Mouse (Mus musculus): ENCODE results near the gene B230219D22Rik. TPM values are rescaled to one million over a fixed set of nuclear protein-coding genes. Genes with fewer than 3 reads are reported as not detected.

The B230219D22Rik gene
- polyA plus RNA-seq (2016; fragmentation: Nextera tagmentation; extraction: Ambion mirVana) = 22.8 and 23.2 TPM in 2 replicates

- peaks cover 13% of the 10 kb centered on the region for H3K36me3 ChIP-seq
- peaks cover 37% of the 10 kb centered on the region for H3K4me1 ChIP-seq
- no peaks in the 10 kb centered on the region for H3K27me3 ChIP-seq (replicated peaks)
- no peaks in the 10 kb centered on the region for H3K9me3 ChIP-seq (replicated peaks)
- peak within 1 kb of the TSS; percentile 100 for H3K9ac ChIP-seq
- peak; percentile 94 for ATAC-seq
- peak within 1 kb of the TSS; percentile 98 for H3K4me3 ChIP-seq
- peak within 1 kb of the TSS; percentile 99 for H3K27ac ChIP-seq
- H3K4me2 ChIP-seq = peak within 1 kb of the TSS; percentile 90
- 2% methylated on average over 51 of the region's 51 CpGs for WGBS (ENCODE audit: insufficient replicate concordance)
Measured at GRCm38 (mm10) chr13:55692535-55693242, at the start of gene B230219D22Rik. Gene B230219D22Rik (plus strand): TSS chr13:55693124.

- no peak for ATAC-seq
- H3K9ac ChIP-seq = no peak overlapping the region
- no peak overlapping the region for H3K4me2 ChIP-seq
- no peaks in the 10 kb centered on the region for H3K4me1 ChIP-seq
- H3K4me3 ChIP-seq = no peak overlapping the region
- H3K27ac ChIP-seq = no peak overlapping the region
- WGBS (ENCODE audit: insufficient replicate concordance) = 87% methylated on average over 2 of the region's 2 CpGs
- peaks cover 88% of the 10 kb centered on the region for H3K36me3 ChIP-seq
- H3K9me3 ChIP-seq (replicated peaks) = no peaks in the 10 kb centered on the region
- H3K27me3 ChIP-seq (replicated peaks) = no peaks in the 10 kb centered on the region
Measured at GRCm38 (mm10) chr13:55644525-55644924, 48.4 kb upstream of the B230219D22Rik start.

- peaks cover 6% of the 10 kb centered on the region for H3K4me1 ChIP-seq
- H3K27ac ChIP-seq = no peak overlapping the region
- WGBS (ENCODE audit: insufficient replicate concordance) = 88% methylated on average over 12 of the region's 12 CpGs
- H3K9me3 ChIP-seq (replicated peaks) = no peaks in the 10 kb centered on the region
- H3K9ac ChIP-seq = no peak overlapping the region
- no peaks in the 10 kb centered on the region for H3K27me3 ChIP-seq (replicated peaks)
- no peak overlapping the region for H3K4me2 ChIP-seq
- ATAC-seq = no peak
- H3K4me3 ChIP-seq = no peak overlapping the region
- peaks cover 100% of the 10 kb centered on the region for H3K36me3 ChIP-seq
Measured at GRCm38 (mm10) chr13:55650098-55650497, 42.8 kb upstream of the B230219D22Rik start.

GRCm38 (mm10) chr13:55650980-55651379, 41.9 kb upstream of the B230219D22Rik start:
- Histone ChIP-seq H3K36me3 (peaks cover 100% of the 10 kb centered on the region), H3K9me3 (replicated peaks) (no peaks in the 10 kb centered on the region), H3K4me2 (no peak overlapping the region), H3K27me3 (replicated peaks) (no peaks in the 10 kb centered on the region), H3K27ac (no peak overlapping the region), H3K4me3 (no peak overlapping the region), H3K9ac (no peak overlapping the region), H3K4me1 (peaks cover 6% of the 10 kb centered on the region)
- 73% methylated on average over 6 of the region's 6 CpGs for WGBS (ENCODE audit: insufficient replicate concordance)
- 0 out of 2 replicates have a peak, but pooled peaks have one; percentile 51 for ATAC-seq

- ATAC-seq = no peak
Measured at GRCm38 (mm10) chr13:55668550-55668949, 24.4 kb upstream of the B230219D22Rik start.

GRCm38 (mm10) chr13:55672711-55673110, 20.2 kb upstream of the B230219D22Rik start:
- H3K4me1 ChIP-seq = no peaks in the 10 kb centered on the region
- peaks cover 94% of the 10 kb centered on the region for H3K36me3 ChIP-seq
- no peak overlapping the region for H3K4me3 ChIP-seq
- no peak for ATAC-seq
- 85% methylated on average over 6 of the region's 6 CpGs for WGBS (ENCODE audit: insufficient replicate concordance)
- H3K9me3 ChIP-seq (replicated peaks) = no peaks in the 10 kb centered on the region
- H3K27me3 ChIP-seq (replicated peaks) = no peaks in the 10 kb centered on the region
- no peak overlapping the region for H3K9ac ChIP-seq
- H3K4me2 ChIP-seq = no peak overlapping the region
- no peak overlapping the region for H3K27ac ChIP-seq

More at GRCm38 (mm10) chr13:55668550-55668949, 24.4 kb upstream of the B230219D22Rik start:
- H3K4me1 ChIP-seq = no peaks in the 10 kb centered on the region
- H3K9me3 ChIP-seq (replicated peaks) = no peaks in the 10 kb centered on the region
- WGBS (ENCODE audit: insufficient replicate concordance) = 73% methylated on average over 6 of the region's 6 CpGs
- H3K4me3 ChIP-seq = no peak overlapping the region
- no peak overlapping the region for H3K9ac ChIP-seq
- no peaks in the 10 kb centered on the region for H3K27me3 ChIP-seq (replicated peaks)
- H3K4me2 ChIP-seq = no peak overlapping the region
- no peak overlapping the region for H3K27ac ChIP-seq
- H3K36me3 ChIP-seq = peaks cover 95% of the 10 kb centered on the region

- no peaks in the 10 kb centered on the region for H3K9me3 ChIP-seq (replicated peaks)
- peaks cover 92% of the 10 kb centered on the region for H3K36me3 ChIP-seq
- no peak overlapping the region for H3K9ac ChIP-seq
- no peak for ATAC-seq
- no peaks in the 10 kb centered on the region for H3K4me1 ChIP-seq
- no peaks in the 10 kb centered on the region for H3K27me3 ChIP-seq (replicated peaks)
- H3K4me3 ChIP-seq = no peak overlapping the region
- no peak overlapping the region for H3K4me2 ChIP-seq
- no peak overlapping the region for H3K27ac ChIP-seq
- WGBS (ENCODE audit: insufficient replicate concordance) = 74% methylated on average over 8 of the region's 8 CpGs
Measured at GRCm38 (mm10) chr13:55677364-55677763, 15.6 kb upstream of the B230219D22Rik start.

GRCm38 (mm10) chr13:55682201-55682600, 10.7 kb upstream of the B230219D22Rik start:
- Histone ChIP-seq H3K4me2 (no peak overlapping the region), H3K27me3 (replicated peaks) (no peaks in the 10 kb centered on the region), H3K36me3 (peaks cover 47% of the 10 kb centered on the region), H3K27ac (no peak overlapping the region), H3K9ac (no peak overlapping the region), H3K4me1 (peaks cover 8% of the 10 kb centered on the region; the same call in 1 of the 2 replicates), H3K9me3 (replicated peaks) (no peaks in the 10 kb centered on the region), H3K4me3 (no peak overlapping the region)
- WGBS (ENCODE audit: insufficient replicate concordance) = 85% methylated on average over 9 of the region's 9 CpGs
- no peak for ATAC-seq

GRCm38 (mm10) chr13:55683581-55683980, 9.3 kb upstream of the B230219D22Rik start:
- no peak overlapping the region for H3K9ac ChIP-seq
- no peaks in the 10 kb centered on the region for H3K27me3 ChIP-seq (replicated peaks)
- ATAC-seq = no peak
- H3K4me3 ChIP-seq = no peak overlapping the region
- H3K4me1 ChIP-seq = peaks cover 8% of the 10 kb centered on the region; the same call in 1 of the 2 replicates
- no peak overlapping the region for H3K27ac ChIP-seq
- no peaks in the 10 kb centered on the region for H3K9me3 ChIP-seq (replicated peaks)
- no peak overlapping the region for H3K4me2 ChIP-seq
- 83% methylated on average over 3 of the region's 3 CpGs for WGBS (ENCODE audit: insufficient replicate concordance)
- H3K36me3 ChIP-seq = peaks cover 33% of the 10 kb centered on the region

- H3K36me3 ChIP-seq = peaks cover 8% of the 10 kb centered on the region
- ATAC-seq = no peak
- no peaks in the 10 kb centered on the region for H3K27me3 ChIP-seq (replicated peaks)
- H3K4me3 ChIP-seq = no peak overlapping the region
- no peak overlapping the region for H3K27ac ChIP-seq
- H3K4me2 ChIP-seq = no peak overlapping the region
- WGBS (ENCODE audit: insufficient replicate concordance) = 64% methylated on average over 9 of the region's 9 CpGs
- H3K9ac ChIP-seq = no peak overlapping the region
- peaks cover 8% of the 10 kb centered on the region; the same call in 1 of the 2 replicates for H3K4me1 ChIP-seq
- no peaks in the 10 kb centered on the region for H3K9me3 ChIP-seq (replicated peaks)
Measured at GRCm38 (mm10) chr13:55686107-55686633, 6.8 kb upstream of the B230219D22Rik start.

GRCm38 (mm10) chr13:55687927-55688602, 4.9 kb upstream of the B230219D22Rik start:
- Histone ChIP-seq H3K4me1 (peaks cover 15% of the 10 kb centered on the region), H3K27me3 (replicated peaks) (no peaks in the 10 kb centered on the region), H3K4me3 (no peak overlapping the region), H3K9ac (no peak overlapping the region), H3K9me3 (replicated peaks) (no peaks in the 10 kb centered on the region), H3K4me2 (no peak overlapping the region), H3K36me3 (no peaks in the 10 kb centered on the region), H3K27ac (no peak overlapping the region)
- 60% methylated on average over 4 of the region's 4 CpGs for WGBS (ENCODE audit: insufficient replicate concordance)
- ATAC-seq = no peak

- ATAC-seq = peak; percentile 74
- Histone ChIP-seq H3K9me3 (replicated peaks) (no peaks in the 10 kb centered on the region), H3K9ac (peak overlapping the region; percentile 100), H3K27ac (peak overlapping the region; percentile 99), H3K4me3 (peak overlapping the region; percentile 98), H3K36me3 (peaks cover 17% of the 10 kb centered on the region), H3K4me2 (peak overlapping the region; percentile 90), H3K27me3 (replicated peaks) (no peaks in the 10 kb centered on the region), H3K4me1 (peaks cover 37% of the 10 kb centered on the region)
- WGBS (ENCODE audit: insufficient replicate concordance) = under 1% methylated on average over 56 of the region's 70 CpGs
Measured at GRCm38 (mm10) chr13:55693243-55693721, 358 bp downstream of the B230219D22Rik start.
